Mouse (Mus musculus) megakaryocyte, embryonic 14.5 days (primary cell): ENCODE measurements around the gene Ssmem1.

ENCODE experiments used
- FLI1 ChIP-seq: IDR thresholded peaks from 2 replicates; pipeline ENCODE4 v1.6.1; 2012; ENCODE audit warnings: low read length, inconsistent platforms, mixed read lengths
- GATA1 ChIP-seq: IDR thresholded peaks from 3 replicates; pipeline ENCODE4 v1.6.1; 2012; ENCODE audit warnings: mixed read lengths, low read length, inconsistent platforms, borderline replicate concordance

DNA sequence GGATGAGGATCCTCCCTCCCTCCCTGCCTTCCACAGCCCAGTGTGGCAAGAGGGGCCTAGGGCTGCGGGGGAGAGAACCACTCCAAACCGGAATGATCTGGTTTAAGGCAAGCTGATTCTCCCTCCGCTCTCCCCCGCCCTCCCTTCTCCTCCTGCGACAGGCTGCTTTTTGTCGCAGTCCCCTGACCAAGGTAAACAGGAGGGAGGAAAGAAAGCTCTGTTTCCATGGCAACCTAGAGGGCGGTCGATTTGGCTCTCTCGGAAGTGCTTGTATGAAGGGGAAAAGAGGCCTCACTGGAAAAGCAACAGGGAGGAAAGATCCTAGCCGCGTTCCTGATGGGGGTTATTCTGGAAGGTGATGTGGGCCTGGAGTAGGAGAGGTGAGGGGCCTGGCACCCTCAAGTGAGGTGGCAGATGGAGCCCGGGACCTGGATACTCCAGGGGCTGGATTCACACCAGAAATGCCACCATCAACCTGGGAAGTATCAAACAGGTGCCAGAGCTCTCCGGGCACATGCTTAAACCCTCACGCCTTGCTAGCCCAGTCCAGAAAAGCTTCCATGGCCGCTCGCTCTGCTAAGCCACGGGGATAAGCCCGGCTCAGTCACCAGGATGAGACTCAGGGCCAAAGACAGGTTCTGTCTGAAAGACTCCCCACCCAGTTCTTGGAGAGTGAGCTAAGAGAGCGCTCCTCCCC lies 48.8 kb upstream of the Ssmem1 start:
- TF ChIP-seq FLI1 = no peak
- TF ChIP-seq GATA1 = no peak
